Mouse (Mus musculus) adrenal gland, adult (tissue): ENCODE data around the gene Gpr19.

Source experiments
- DNase-seq, 2 experiments: peaks; one replicate each; pipeline ENCODE4 v3.0.0; 2022 to 2023; ENCODE audit warnings: low spot score in 1 of 2; ENCODE audit not compliant: inconsistent age in 2 of 2

The Gpr19 gene

DNA sequence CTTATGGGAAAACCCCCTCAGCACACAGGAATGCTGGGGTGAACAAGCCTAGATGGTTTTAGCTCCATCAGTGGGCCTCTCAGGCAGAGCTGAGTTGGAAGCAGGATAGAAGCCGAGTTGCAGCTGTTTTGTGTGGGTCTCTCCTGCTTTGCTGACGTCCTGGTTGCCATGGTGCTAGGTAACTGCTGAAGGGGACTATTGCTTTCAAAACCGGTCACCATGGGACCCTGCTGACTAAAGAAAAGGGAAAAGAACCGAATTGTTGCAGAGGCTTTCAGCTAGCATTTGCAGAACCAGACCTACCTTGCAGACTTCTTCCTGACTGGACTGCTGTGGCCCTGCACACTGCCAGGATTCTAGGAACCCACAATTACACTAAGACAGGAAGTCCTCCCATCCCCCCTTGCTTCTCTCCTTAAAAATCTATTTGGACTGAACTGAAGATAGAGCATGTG, 9.8 kb downstream of the Gpr19 start:
- peak in 1 of 2 experiments; percentile 40 for DNase-seq

DNA sequence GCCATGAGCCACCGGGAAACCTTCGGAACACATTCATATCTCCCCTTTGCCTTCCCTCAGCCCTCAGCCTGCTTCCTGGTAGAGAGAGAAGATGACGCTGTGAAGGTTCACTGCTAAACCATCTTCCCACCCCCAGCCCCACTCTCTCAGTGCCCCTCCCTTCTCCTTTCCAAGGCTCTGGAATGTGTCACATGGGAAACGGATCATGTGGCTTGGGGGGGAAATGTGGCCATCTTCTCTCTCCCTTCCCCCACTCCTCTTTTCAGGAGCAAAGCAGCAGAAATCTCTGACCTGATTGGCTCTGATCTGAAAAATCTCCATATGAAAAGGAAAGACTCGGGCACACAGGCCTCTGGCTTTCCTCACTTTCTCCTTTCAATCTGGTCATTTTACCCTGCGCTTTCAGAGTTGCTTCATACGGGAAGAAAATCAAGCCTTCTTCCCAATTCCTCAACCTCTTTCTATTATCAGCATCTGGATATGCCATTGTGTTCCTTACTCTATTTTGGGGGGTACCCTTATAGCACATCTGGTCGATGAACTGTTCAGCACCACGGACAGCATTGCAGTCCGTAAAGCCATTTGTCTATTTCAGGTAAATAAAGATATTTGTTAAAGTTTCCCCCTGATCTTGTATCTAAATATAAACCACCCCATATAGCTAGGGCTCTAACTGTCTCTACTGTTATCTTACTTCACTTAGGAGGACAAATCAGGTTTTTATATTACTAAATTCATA, 10.5 kb downstream of the Gpr19 start:
- DNase-seq: peak; percentile 23 to 61

DNA sequence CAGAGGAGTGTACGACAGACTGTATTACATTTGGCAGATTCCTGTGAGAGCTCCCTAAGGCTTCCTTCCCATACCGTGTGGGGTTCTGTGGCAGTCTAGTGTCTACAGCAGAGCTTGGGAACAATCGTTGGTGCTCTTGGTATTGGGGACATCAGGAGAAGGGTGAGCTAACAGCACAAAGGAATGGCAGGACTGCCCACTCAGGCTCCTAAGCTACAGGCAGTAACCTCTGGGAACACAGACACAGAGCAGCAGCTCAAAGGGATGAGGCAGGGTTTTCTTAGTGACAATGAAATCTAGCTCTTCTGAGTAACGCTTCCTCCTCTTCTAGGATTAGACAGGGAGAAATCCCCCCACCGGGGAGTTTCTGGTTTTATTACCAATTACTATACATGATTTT, 11.4 kb downstream of the Gpr19 start:
- no peak for DNase-seq

GRCm38 (mm10) chr6:134886475-134886874, 11.9 kb downstream of the Gpr19 start:
- DNase-seq: no peak

DNA sequence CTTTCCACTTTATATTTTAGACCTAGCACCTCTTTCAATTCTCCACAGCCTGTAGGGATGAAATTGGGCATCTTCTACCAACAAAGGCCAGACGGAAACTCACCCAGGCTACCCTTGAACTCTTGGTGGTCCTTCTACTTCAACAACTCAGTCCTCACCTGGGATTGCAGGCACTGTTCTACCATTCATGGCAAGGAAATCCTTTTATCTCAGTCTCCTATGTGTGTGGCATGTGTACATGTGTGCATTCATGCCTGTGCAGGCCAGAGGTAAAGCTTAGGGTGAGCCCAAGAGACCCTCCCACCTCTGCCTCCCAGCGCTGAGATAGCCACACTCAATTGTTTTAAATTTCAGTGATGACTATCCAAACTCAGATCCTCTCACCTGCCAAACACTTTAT, 12.9 kb downstream of the Gpr19 start:
- no peak for DNase-seq

GRCm38 (mm10) chr6:134883661-134884060, 14.7 kb downstream of the Gpr19 start:
- no peak for DNase-seq

- no peak for DNase-seq
Observed at GRCm38 (mm10) chr6:134880046-134880445, 18.3 kb downstream of the Gpr19 start.

DNA sequence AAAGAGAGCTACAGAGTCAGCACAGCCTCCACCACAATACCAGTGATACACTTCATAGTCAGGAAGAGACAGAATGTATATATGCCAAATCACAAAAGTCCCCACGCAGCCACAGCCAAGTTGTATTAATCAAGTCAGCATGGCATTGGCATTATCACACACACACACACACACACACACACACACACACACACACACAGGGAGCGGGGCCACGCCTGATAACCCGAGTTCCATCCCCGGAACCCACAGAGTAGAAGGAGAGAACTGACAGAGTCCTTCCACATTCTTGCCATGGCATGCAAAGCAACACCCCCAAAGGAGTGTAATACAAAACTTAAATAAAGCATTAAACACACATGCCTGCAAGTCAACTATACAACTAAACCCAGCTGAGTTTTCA, 18.8 kb downstream of the Gpr19 start:
- no peak for DNase-seq

DNA sequence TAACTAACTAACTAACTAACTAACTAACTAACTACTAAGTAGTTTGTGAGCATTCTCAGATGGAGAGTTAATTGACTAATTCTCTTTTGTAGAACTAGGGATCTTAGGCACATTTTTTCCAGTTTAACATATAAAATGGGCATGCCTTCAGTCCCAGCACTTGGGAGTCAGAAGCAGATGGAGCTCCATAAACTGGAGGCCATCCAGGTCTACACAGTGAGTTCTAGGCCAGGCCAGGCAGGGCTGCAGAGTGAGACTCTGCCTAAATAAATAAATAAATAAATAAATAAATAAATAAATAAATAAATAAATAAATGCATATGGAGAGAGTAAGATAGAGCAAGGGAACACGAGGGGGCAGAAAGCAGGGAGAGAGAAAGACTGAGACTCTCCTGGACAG, 20.5 kb downstream of the Gpr19 start:
- no peak for DNase-seq

- no peak for DNase-seq
Observed at GRCm38 (mm10) chr6:134877276-134877675, 21.1 kb downstream of the Gpr19 start.

DNA sequence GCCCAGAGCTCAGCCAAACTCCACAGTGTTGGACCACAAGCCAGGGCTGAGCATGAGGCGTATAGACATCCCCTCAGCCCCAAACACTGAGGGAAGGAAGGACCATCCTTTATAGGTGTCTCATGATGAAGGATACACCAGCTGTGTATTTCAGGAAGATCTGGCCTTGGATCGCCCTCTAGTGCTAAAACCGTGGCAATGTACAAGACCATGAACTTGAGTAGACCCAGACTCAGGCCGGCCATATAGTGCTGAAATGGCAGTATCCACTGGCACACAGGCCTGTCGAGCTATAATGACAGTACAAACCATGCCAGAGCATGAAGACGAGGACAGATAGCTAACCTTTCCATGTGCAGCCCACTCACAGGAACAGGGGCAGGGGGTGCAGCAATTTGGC, 21.6 kb downstream of the Gpr19 start:
- peak in 1 of 2 experiments; percentile 56 for DNase-seq

DNA sequence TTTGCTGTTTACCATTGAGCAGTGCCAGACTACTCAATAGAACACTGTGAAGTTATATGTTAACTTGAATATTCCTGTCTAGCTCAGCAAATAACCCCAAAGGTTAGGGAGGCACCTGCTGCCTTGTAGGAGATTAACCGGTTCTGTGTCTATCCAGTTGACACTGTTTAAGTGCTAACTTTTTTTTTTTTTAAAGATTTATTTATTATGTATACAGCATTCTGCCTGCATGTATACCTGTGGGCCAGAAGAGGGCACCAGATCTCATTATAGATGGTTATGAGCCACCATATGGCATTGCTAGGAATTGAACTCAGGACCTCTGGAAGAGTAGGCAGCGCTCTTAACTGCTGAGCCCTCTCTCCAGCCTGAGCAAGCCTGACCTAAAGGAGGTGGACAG, 25.4 kb downstream of the Gpr19 start:
- DNase-seq: peak in 1 of 2 experiments; percentile 40

DNA sequence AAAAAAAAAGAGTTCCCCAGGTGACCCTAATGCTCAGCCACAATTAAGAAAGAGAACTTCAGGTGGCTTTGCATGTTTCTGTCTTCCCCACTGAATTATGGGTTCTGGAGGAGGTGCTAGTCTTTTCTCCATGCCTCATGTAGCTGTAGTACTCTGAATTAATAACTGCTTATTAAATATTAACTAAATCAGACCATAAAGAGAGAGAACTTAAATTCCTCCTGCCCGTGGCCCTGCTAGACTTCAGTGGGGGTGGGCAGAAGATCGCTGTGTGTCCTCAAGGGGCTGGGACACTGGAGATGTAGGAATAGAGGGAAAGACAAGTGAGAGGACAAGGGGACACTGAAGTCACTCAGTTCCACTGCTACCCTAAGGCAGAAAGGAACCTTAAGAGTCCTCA, 26.1 kb downstream of the Gpr19 start:
- no peak for DNase-seq

- no peak for DNase-seq
Observed at GRCm38 (mm10) chr6:134870887-134871286, 27.5 kb downstream of the Gpr19 start.

DNA sequence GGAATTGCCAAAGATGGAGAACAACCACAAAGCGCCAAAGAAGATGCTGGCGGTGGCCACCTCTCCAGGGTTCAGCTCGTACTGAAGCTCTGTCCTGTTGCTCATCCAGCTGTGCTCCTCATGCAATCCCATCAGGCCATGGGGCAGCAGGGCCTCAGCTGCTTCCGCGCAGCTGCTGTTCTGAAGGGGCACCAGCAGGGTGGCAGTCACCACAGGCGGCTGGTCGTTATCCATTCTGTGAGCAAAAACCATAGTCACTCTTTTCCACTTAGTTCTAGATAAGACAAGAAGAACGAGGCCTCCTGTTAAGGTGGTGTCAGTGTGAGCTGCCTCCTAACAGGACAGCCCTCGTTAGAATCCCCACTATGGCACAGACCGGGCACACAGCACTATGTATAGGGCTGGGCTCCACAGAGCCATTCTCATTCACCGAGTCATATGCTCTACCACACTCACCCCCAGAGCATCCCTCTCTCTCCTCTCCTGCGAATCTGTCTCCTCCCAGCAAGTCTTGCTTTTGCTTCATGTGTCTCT, 28.1 kb downstream of the Gpr19 start:
- no peak for DNase-seq

DNA sequence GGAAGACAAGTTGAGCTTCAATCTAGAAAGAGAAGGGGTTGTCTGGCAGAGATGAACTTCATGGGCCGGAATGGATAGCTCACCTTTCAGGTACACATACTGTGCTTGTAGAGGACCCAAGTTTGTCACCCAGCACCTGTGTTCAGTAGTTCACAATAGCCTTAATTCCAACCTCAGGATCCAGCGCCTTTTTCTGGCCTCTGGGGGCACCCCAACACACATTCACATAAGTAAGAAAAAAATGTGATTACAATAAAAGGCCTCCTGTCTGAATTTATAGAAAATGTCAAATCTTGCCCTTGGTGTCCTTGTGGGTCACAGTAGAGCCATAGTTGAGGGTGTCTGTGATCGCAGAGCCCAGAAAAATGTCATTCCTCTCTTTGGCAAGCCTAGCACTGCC, 31.1 kb downstream of the Gpr19 start:
- DNase-seq: no peak

DNA sequence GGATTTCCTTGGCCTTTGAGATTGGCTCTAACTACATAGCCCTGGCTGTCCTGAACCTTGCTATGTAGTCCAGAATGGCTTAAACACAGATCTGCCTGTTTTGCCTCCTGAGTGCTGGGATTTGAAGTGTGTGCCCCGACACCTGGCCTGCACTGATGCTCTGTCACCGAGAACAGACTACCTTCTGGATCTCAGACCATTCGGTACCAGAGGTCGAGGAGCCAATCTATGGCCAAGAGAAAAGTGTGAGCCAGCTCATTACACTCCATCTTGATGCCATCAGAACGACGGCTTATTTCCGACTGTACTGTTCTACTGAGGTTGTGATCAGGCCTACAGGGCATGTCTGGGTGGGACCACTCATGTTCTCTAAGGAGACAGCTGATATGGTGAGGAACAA, 32.3 kb downstream of the Gpr19 start:
- DNase-seq: no peak

- peak; percentile 91 to 97 for DNase-seq
Observed at GRCm38 (mm10) chr6:134863146-134863545, 35.2 kb downstream of the Gpr19 start.

GRCm38 (mm10) chr6:134862671-134863104, 35.7 kb downstream of the Gpr19 start:
- peak; percentile 37 to 66 for DNase-seq

GRCm38 (mm10) chr6:134861386-134861785, 37.0 kb downstream of the Gpr19 start:
- DNase-seq: no peak

DNA sequence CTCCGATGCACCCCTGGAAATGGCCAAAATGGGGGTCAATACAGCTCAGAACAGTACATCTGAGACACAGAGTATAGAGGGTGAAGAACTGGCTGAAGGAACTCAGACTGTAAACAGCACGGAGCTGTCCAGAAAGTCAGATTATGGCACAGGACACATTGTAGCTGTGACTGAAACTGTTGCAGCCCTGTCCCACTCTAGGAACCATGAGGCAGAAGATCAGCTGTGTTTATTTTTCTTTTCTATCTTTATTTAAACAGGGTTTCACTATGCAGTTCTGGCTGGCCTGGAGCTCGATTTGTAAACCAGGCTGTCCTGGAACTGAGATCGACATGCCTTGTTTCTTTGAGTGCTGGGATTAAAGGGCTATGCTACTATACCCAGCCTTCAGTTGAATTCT, 38.1 kb downstream of the Gpr19 start:
- no peak for DNase-seq

GRCm38 (mm10) chr6:134859021-134859420, 39.4 kb downstream of the Gpr19 start:
- DNase-seq: no peak

DNA sequence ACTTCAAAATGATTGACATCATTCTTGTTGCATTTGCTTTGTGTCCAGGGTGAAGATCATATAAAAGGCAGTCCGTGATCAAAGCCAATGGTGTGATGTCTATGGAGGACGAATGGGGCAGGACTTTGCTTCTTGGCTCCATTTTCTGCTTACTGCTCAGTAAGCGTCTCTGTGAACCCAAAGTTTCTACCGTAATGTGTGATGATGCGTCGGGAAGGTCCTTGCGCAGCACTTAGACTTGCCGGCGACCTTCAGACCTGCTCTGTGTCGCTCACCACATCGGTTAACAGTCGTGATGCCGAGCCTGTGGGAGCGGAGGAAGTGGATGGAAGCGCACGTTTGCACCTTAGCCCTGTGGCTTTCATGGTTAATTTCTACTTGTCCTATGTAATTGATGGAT, 42.5 kb downstream of the Gpr19 start:
- DNase-seq: no peak
